Mouse (Mus musculus): ENCODE measurements around the gene Tbc1d9b. TPM values are rescaled to one million over a fixed set of nuclear protein-coding genes. Genes with fewer than 3 reads are reported as not detected.
A peak's percentile ranks its signal among the peaks of the same experiment; 100 is the strongest.
"Not testable (repeated sequence)": the region's sequence is repeated elsewhere in the genome, so short reads cannot be mapped to it uniquely, and the experiment has no call there.

Gene Tbc1d9b
- total RNA-seq (2021): 117 and 129 TPM in 2 replicates
- long read RNA-seq, full-length matches to known transcripts: 64 of 185 reads
- long read RNA-seq, partial matches to known transcripts: 72 of 185 reads
- long read RNA-seq, other reads (novel, unspliced or antisense): 49 of 185 reads

DNA sequence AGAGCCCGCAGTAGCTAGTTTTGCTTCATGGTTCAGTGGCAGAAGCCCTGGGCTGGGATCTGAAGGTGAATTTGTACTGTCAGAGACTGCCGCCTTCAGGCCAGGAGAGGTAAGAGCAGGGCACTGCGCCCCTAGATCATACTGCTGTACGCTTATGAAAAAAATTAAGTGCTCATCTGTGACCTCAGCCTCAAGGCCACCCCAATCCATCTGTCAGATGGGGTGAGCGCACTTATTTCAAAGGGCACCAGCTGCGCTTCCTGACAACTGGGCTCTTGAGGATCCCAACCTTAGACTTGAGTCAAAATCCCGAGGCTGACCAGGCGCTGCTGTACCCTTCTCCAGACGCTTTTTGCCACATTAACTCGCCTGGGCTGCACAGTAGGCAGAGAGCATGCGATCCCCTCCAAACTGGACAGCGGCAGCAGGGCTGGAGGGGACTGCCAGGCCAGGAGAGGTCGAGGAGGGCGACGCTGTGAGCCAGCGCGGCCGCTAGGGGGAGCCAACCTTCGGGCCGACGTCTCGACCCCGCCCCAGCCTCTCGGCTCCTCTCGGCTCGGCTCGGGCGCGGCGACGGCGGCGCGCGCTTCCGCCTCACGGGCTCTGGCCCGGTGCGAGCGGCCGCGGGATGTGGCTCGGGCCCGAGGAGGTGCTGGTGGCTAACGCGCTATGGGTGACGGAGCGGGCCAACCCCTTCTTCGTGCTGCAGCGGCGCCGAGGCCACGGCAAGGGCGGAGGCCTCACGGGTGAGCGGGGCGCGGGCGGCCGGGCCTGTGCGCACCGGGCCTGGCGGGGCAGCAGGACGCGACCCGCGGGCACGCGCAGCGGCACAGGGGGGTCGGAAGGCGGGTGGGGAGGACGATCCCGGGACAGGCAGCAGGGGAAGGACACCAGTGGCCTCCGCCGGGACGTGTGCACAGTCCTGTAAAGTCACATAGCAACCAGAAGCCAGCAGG lies at the start of gene Tbc1d9b:
Gene Tbc1d9b, plus strand, starts transcription at position 586 of the 956 bp plus-strand sequence.
- DNase-seq: peak; percentile 94

DNA sequence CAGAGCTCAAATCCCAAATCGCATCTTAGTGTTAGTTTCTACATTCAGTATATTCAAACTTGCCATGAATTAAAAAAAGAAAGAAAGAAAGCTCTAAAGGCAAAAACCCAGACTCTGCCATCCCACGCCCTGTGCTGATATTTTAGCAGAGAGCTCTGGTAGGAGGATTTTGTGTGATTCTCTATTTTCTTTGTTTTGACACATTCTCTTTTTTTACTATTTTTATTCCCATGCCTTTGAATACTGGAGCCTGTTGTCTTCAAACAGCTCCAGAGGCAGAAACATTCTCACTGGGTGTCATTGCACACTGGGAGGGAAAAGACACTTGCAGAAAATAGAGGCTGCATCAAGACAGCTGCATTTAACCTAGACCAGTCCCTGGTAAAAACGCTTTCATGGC lies 45.0 kb upstream of the Tbc1d9b start:
- no peak for DNase-seq

DNA sequence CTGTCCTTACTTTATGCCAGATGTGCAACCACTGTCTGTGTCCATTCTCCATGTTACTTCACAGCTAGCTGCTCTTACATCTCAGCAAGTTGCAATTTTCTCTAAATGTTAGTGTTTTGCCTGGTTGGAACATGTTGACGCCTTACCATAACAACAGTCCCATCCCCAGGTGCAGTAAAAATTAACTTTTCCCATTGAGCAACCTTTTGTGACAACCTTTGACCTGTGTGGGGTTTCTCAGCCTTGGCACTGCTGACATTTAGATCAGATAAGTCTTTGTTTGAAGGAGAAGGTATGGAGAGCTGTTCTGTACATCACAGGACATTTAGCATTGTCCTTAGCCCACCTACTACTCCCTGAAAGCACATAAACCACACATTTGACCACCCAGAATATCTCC lies 41.4 kb upstream of the Tbc1d9b start:
- DNase-seq: no peak

DNA sequence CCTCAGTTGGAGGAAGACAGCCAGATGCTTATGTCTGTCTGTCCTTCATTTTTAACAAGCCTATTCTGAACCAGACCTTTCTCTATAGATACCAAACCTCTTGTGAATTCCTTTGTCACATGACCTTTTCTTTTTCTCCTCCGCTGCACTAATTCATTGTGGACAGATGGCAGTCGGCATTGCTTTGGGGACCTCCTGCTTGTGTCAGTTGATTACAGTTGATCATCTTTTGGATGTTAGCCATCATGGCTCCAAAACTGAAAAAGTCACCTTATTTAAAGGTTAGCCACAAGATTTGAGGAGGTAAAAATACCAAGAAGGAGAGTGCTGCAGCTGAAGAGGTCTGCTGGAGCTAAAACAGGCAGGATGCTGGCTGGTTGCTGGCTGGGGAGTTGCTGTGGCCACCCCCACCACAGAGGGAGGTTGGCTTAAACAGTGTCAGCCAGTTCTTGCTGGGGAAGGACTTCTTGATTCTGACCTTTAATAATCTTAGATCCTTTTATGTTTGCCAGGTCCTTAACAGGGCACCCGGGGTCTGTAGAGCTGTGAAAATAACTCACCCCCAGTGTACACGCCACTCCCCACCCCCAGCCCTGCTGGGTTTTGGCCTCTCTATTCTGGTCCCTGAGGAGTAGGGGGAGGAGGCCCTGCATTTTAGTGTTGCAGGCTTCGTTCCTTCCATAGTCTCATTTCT lies 40.1 kb upstream of the Tbc1d9b start:
- DNase-seq: no peak

DNA sequence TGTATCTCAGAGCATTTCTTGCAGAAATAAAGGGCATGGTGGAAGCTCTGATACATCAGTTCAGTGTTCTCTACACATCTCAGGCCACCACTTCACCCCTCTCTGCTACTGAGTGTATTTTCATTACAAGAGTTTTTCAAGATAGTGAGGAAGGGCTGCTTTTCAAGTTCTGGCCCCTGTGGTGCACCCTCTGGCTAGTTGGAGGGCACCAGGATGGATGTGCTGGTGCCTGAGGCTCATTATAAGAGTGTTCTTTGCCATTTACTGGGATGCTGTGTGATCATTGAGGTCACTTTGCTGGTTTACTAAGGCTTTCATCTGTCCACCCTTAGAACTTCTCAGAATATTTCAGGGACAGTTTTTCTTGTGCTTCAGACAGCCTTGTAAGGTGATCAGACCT lies 39.5 kb upstream of the Tbc1d9b start:
- no peak for DNase-seq

DNA sequence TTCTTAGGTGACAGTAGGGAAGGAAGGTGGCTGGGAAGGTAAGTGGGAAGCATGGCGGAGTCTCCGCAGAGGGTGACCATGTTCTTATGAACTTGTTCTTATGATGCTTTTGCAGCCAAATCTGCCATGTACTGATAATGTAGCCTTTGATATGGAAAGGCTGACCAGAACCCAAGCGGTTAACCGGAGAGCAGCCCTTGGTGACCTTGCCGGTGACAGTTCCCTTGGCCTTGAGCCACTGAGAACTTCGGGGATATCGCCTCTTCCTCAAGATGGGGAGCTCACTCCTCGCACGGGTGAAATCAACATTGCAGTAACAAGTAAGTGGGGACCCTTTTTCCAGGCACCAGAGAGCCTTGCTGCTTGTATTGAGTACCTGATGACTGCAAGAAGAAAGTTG lies 35.5 kb upstream of the Tbc1d9b start:
- no peak for DNase-seq

DNA sequence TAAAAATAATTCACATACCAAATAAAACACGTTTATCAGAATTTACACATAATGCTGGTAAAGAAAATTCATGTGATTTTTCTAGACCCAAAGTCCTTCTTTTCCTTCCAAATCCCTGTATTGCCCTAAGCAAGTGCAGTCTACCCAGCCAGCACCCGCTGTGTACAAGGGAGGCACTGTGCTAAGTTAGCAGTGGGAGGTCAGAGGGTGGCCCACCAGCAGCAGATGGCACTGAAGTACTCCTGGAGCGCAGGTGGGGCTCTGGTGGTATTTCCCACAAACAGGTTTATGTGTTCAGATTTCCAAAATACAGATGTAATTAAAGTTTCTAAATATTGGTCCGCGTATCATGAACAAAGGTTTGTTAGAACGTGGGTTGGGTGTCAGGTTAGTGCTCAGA lies 34.1 kb upstream of the Tbc1d9b start:
- no peak for DNase-seq

DNA sequence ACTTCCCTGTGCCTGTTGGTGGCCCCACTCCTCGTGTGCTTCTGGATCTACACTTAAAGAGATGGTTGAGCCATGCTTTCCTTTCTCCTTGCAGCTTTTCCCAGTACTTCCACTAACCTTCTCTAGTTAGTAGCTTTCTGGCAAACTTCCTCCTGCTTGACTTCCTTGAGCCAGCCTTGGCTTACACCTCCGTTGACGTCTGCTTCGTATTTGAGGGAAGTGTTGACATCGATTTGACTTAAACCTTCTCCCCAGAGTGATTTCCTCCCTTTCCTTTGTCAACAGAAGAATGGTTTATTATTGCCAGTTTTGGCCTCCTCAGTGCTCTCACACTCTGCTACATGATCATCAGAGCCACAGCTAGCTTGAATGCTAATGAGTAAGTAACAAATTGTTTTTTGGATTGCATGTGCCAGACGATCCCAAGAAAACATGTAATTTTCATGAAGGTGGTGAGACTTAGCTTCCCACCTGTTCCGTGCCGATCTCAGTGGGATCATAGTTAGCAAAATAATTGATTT lies 32.2 kb upstream of the Tbc1d9b start:
- no peak for DNase-seq

DNA sequence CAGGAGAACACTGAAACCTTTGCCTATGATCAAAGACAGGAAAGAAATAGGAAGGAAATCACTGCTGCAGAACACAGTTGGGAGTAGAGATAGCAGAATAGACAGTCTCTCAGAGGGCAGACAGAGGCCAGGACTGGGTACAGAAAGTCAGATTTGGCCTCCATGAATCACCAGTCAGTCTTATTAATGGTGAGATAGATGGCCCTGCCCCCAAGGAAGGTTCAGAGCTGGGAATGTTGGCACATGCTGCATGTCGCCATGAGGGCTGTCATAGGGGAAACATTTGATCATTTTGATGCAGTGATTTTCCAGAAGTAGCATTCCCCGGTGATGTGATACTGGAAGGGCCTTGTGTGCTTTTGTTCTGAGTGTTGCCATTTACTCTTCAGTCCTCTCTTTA lies 31.5 kb upstream of the Tbc1d9b start:
- DNase-seq: peak; percentile 45

DNA sequence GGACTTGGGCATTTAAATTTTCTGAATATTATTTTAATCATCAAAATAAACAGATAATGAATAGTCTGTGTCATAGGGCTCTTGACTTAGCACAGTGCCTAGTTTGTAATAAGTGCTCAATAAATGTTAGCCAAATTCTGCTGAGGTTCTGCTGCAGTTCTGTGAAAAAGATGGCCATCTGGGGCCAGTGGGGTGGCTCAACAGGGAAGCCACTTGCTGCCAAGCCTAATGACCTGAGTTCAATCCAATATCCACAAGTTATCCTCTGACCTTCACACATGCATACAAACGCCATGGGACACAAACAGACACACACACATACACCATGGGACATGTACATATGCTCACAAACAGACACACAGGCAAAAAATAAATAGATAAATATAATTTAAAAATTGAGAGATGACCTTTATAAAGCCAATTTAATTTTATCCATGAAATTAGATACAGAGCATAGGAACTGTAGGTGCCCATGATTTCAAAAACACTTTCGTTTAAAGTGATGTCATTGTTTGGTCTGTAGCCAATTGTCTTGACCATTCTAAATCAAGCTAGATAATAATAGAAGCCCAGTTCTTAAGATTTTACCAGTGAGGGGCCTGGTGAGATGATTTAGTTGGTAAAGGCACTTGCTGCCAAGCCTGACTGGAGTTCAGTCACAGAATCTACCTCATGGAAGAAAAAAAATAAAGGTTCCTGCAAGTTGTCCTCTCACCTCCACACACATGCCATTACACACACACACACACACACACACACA lies 30.5 kb upstream of the Tbc1d9b start:
- no peak for DNase-seq

DNA sequence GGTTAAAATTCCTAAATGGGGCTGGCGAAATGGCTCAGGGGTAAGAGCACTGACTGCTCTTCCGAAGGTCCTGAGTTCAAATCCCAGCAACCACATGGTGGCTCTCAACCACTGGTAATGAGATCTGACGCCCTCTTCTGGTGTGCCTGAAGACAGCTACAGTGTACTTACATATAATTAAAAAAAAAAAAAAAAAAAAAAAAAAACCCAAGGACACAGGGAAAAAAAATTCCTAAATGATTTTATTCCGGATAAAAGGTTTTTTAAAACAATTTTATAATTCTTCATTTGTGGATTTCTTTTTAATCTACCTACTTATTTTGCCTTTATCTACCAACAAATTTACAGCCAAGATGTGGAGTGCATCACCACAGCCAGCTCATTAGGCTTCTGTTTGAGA lies 29.2 kb upstream of the Tbc1d9b start:
- not testable (repeated sequence) for DNase-seq

DNA sequence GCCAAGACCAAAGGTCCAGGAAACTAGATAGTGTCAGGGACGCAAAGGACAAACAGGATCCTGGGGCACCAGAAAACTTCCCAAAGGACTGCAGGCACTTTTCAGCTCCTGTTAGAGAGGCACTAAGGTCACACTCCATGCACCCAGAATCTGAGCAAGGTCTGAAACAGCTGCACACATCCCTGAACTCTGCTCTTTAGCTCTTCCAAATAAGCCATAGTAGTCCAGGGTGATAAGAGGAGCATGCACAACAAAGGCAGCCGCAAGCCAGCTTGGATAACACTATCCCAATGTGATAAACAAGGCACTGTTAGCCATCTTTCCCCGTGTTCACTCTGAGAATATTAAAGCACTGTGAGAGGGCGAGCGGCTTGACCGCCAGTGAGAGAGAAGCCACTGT lies 27.2 kb upstream of the Tbc1d9b start:
- no peak for DNase-seq

DNA sequence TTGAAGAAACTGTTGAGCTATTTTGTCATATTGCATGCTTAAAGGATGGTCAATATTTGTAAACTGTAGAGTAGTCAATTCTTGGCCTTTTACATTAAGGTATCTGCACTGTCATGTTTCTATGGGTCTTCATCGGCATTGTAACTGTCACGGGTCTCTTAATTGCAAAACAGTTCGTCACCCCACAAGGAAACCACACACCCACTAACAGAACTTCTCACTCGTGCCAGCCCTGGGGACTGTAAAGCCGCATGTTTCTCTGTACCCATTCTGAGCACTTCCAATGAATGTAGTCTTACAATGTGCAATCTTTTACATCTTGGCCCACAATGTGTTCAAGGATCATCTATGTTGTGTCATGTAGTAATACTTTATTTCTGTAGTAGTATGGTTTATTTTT lies 26.0 kb upstream of the Tbc1d9b start:
- DNase-seq: no peak

DNA sequence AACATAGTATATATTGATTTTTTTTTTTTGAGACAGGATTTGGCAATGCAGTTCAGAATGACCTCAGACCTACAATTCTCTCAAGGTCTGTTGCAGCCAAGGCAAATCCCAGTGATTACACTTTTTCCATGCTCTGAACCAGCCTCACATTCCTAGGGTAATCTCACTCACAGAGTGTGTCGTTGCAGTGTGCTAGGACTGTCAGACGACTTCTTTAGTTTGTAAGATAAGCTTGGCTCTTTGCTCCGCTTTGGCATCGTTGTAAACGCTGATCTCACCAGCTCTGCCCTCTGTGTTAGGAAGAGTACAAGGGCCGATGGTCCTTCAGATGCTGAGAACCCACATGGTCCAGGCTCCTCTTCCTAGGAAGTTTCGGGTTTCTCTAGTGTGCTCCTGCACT lies 25.2 kb upstream of the Tbc1d9b start:
- DNase-seq: no peak

DNA sequence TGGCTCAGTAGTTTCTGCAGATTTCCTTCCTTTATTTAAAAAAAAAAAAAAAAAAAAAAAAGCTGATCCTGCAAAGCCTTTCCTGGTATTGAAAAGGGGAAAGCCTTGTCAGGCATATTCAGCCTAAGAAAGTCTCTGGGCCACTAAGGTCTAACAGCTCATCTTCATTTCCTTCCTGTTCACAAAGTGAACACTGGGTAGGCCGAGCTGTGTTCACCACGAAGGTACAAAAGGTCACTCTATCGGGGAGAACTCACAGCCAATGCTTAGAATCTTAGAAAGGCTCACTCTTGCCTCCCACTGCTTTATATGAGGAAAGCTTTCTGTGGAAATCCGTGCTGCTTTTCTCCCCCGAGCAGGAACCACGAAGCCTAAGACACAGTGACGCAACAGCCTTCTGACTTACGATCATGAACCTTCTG lies 22.4 kb upstream of the Tbc1d9b start:
- no peak for DNase-seq

DNA sequence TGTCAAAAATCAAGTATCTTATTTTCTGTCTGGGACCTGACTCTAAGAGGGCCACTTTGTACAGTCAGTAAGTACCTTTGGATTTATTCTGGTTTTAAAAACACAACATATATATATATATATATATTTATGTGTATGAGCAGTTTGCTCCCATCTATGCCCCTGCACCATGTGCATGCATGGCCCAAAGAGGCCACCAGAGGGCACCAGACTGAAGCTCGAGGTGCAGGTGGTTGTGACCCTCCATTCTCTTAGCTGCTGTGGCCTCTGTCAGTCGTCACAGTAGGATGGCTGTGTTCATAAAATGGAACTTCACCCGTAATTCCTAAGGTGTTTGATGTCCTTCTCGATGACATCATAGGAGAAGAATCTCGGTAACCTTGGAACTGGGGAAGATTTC lies 16.9 kb upstream of the Tbc1d9b start:
- DNase-seq: peak; percentile 82

DNA sequence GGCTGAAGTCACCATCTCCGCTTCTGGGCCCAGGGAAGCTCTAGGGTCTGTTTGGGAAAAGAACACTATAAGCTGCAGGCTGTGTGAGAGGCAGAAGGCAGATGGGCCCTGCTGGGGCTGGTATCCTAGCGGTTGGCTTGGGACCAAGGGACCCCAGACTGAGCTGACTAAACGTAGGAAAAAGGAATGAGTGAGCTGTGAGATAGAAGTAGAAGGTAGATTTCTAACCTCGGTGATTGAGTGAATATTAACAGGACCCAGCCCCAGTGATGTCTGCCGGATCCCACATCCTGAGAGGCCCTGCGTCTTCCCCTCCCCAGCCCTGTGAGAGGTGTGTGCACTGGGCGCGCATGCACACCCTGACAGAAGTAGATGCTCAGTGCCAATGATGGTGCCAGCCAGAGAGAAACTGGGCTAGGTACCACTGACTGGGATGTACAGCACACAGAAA lies 8.5 kb upstream of the Tbc1d9b start:
- no peak for DNase-seq

DNA sequence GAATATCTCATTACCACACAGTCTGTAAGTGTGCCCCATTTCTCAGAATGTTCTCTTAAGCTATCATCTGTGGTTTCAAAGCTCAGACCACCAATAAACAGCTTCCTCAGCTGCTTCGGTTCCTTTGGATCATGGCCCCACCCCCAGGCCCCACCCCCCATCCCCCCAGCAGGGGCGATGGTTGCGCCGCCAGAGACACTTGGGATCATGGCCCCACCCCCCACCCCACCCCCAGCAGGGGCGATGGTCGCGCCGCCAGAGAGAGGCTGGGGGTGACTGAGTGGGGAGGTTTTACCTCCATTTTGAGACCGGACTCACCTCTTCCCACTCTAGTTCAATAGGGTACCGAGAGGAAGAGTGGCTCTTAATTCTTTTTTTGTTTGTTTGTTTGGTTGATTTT lies 3.4 kb upstream of the Tbc1d9b start:
- DNase-seq: no peak

DNA sequence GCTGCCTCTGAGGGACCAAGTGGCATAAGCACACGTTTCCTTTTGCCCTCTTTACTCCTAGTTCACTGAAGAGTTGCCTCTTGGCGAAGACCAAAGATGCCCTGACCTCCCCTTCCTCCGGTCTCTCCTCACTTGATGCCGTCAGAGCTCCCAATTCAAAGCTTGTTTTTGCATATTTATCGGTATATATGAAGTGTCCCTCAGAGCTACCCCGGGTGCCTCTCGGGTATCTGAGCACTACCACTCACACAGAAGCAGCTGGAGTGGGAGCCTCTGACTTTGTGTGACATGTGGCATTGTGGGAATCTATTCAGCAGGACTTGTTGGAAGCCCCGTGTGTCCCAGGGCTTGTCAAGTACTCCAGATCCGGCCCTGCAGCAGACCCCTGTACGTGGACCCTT lies 605 bp downstream of the Tbc1d9b start:
- no peak for DNase-seq

DNA sequence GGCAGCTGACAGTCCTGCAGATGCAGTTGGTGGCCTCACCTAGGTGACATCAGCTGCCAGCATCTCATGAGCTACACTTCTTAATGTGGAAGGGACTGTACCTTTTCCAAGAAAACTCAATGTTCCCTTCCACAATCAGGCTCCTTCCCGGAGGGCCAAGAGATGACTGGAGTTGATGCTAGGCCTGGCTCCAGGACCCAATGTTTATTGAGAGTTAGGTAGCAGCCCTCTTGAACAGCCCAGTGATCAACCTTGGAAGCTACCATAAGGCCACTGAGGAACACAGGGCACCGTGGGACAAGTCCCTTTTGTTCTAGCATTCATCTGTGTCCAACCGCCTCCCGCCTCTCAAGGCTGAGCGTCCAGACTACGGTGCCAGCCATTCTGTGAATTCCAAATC lies 1.1 kb downstream of the Tbc1d9b start:
- DNase-seq: no peak

DNA sequence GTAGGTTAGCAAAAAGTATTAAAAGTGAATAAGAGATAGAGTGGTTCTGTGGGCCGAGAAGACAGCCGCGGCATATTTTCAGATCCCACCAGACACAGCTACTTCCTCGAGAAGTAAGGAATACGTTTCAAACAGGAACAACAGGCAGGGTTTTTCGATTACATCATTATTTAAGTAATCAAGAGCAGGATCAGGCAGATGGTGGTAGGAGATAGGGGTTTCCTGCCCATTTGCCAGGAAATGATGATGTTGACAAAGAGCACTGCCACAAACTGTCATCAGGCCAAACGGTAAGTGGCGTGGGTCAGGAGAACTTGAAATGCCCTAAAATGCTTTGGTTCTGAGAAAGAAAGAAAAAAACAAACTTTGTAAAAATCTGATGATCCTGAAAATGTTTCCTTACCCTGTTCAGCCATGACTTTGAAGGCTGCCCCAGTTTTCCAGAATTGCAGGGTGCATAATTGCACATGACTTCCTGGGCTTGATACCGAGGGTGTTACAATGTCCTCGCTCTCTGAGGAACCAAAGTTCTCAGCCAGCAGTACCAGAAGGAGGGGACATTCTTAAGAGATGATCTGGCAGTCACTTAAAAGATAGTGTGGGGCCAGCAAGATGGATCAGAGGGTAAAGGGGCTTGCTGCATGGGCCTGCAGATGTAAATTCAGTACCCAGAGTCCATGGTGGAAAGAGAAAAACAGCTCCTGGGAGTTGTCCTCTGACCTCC lies 3.1 kb downstream of the Tbc1d9b start:
- no peak for DNase-seq
